Mouse (Mus musculus): ENCODE results near the gene Tanc2.

- TF ChIP-seq POLR2A (IDR thresholded peaks at IDR 0.05; ENCODE audit: borderline replicate concordance, insufficient read depth, low read length) (no peak), CTCF (IDR thresholded peaks at IDR 0.05; ENCODE audit: borderline replicate concordance, insufficient read depth, low read depth, low read length) (no peak)
Measured at GRCm38 (mm10) chr11:105719660-105720059, 129.9 kb downstream of the Tanc2 start.
